Mouse (Mus musculus): ENCODE data around the gene Dync2li1. TPM values are rescaled to one million over a fixed set of nuclear protein-coding genes. Genes with fewer than 3 reads are reported as not detected.

Dync2li1 gene
- polyA plus RNA-seq, 1 experiment from 2014 or later: 59.9 TPM

- H3K36me3 ChIP-seq (ENCODE audit: insufficient read depth, low read length): no peaks in the 10 kb centered on the region
- WGBS: 80% methylated on average over 11 of the region's 11 CpGs
- H3K9me3 ChIP-seq (replicated peaks; ENCODE audit: low read length): no peaks in the 10 kb centered on the region
- peaks cover 2% of the 10 kb centered on the region; the same call in 1 of the 2 replicates for H3K4me1 ChIP-seq (replicated peaks; ENCODE audit: insufficient read depth, low read length)
- ATAC-seq (replicated peaks; ENCODE audit: low FRiP score, low read depth): no peak
- H3K9ac ChIP-seq (ENCODE audit: low read depth, low read length): no peak overlapping the region
- H3K4me2 ChIP-seq (ENCODE audit: low read length): no peak overlapping the region
- TF ChIP-seq CTCF (IDR thresholded peaks at IDR 0.05; ENCODE audit: low read depth): no peak
- no peaks in the 10 kb centered on the region for H3K27me3 ChIP-seq (ENCODE audit: insufficient read depth, low read length)
- no peak overlapping the region for H3K4me3 ChIP-seq (replicated peaks; ENCODE audit: low read depth, low read length)
- no peak overlapping the region for H3K27ac ChIP-seq
- no peak for DNase-seq (ENCODE audit: low spot score)
These were observed 51.3 kb downstream of the Dync2li1 start for GRCm38 (mm10) chr17:84677595-84677994.

- H3K27me3 ChIP-seq (ENCODE audit: insufficient read depth, low read length): no peaks in the 10 kb centered on the region
- H3K36me3 ChIP-seq (ENCODE audit: insufficient read depth, low read length): no peaks in the 10 kb centered on the region
- no peak for ATAC-seq (replicated peaks; ENCODE audit: low FRiP score, low read depth)
- peaks cover 12% of the 10 kb centered on the region; the same call in 1 of the 2 replicates for H3K4me1 ChIP-seq (replicated peaks; ENCODE audit: insufficient read depth, low read length)
- no peak for TF ChIP-seq CTCF (IDR thresholded peaks at IDR 0.05; ENCODE audit: low read depth)
- H3K27ac ChIP-seq: no peak overlapping the region
- WGBS: 89% methylated on average over 3 of the region's 3 CpGs
- no peak overlapping the region for H3K4me3 ChIP-seq (replicated peaks; ENCODE audit: low read depth, low read length)
- H3K9ac ChIP-seq (ENCODE audit: low read depth, low read length): no peak overlapping the region
- no peaks in the 10 kb centered on the region for H3K9me3 ChIP-seq (replicated peaks; ENCODE audit: low read length)
- no peak for DNase-seq (ENCODE audit: low spot score)
- no peak overlapping the region for H3K4me2 ChIP-seq (ENCODE audit: low read length)
These were observed 55.4 kb downstream of the Dync2li1 start for GRCm38 (mm10) chr17:84681670-84682069.

DNA sequence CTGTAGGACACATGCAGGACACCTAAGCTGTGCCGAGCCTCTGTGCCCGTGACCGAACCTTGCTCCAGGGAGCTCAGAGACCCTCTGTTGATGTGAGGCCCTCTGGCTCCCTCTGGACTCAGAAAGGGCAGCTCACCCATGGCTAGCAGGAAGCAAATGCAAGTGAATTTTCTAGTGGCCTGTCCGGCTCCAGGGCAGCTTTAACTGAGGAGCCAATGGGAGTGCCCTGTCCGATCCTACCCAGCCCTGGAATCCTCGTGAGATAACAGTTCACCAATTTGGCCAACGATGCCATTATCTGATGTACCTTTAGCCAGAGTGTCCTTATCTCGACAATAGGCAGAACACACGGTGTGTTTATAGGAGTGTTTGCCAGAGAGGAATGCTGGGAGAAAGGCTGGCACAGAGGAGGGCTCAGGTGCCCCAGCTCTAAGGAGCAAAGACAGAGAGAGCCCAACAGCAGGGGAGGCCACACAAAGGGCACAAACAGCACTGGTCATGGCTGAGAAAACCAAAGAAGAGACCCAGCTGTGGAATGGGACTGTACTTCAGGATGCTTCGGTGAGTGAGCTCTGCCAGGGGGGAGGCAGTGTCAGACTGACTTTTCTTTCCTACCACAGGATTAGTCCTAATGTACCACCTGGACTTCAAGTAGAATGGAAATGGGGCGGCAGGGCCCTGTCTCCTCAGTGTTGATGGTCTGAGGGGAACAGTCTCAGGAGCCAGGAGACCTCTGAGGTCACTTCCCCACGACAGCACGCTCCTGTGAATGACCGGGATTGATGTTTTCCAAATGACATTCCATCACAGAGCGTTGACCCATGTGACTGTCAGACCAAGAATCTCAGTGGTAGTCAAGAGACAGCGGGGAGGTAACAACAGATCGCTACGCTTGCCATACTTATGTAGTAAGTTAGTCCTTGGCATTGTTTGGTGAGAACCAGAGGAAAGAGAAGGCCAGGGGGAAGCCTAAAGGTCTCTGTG, 56.7 kb downstream of the Dync2li1 start, which contains the start of gene Abcg5:
TSS of gene Abcg5 (minus strand) at position 278 of the 984 bp plus-strand sequence.
- H3K4me3 ChIP-seq (replicated peaks; ENCODE audit: low read depth, low read length): no peak within 1 kb of the TSS
- no peak within 1 kb of the TSS for H3K27ac ChIP-seq
- no peaks in the 10 kb centered on the region for H3K9me3 ChIP-seq (replicated peaks; ENCODE audit: low read length)
- H3K36me3 ChIP-seq (ENCODE audit: insufficient read depth, low read length): no peaks in the 10 kb centered on the region
- ATAC-seq (replicated peaks; ENCODE audit: low FRiP score, low read depth) (no peak; the same call in 1 of the 2 replicates), DNase-seq (ENCODE audit: low spot score) (no peak)
- H3K27me3 ChIP-seq (ENCODE audit: insufficient read depth, low read length): no peaks in the 10 kb centered on the region
- TF ChIP-seq CTCF (IDR thresholded peaks at IDR 0.05; ENCODE audit: low read depth): peak; percentile 20; the same call in 1 of the 2 replicates
- H3K4me2 ChIP-seq (ENCODE audit: low read length): no peak within 1 kb of the TSS
- 64% methylated on average over 18 of the region's 18 CpGs for WGBS
- H3K9ac ChIP-seq (ENCODE audit: low read depth, low read length): no peak within 1 kb of the TSS
- peaks cover 12% of the 10 kb centered on the region; the same call in 1 of the 2 replicates for H3K4me1 ChIP-seq (replicated peaks; ENCODE audit: insufficient read depth, low read length)

DNA sequence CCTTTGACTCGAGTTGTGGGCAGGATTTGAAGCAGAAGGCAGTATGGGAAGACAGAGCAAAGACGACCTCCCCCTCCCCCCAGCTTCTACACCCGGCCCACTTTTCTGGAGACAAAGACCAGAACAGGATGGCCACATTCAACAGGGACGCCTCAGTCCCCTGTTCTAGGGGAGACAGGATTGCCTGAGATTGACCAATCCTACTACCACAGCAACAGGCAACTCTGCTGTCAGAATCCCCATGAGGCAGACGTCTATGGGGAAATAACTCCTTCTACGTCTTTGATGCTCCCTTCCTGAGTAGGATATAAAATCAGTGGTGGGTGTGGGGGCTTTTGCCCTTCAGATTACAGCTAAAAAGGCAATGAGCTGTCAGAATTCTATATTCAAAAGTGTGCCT, 58.0 kb downstream of the Dync2li1 start:
- H3K4me3 ChIP-seq (replicated peaks; ENCODE audit: low read depth, low read length): no peak overlapping the region
- H3K9me3 ChIP-seq (replicated peaks; ENCODE audit: low read length): no peaks in the 10 kb centered on the region
- no peak overlapping the region for H3K9ac ChIP-seq (ENCODE audit: low read depth, low read length)
- H3K4me1 ChIP-seq (replicated peaks; ENCODE audit: insufficient read depth, low read length): peaks cover 12% of the 10 kb centered on the region; the same call in 1 of the 2 replicates
- ATAC-seq (replicated peaks; ENCODE audit: low FRiP score, low read depth): no peak
- no peaks in the 10 kb centered on the region for H3K27me3 ChIP-seq (ENCODE audit: insufficient read depth, low read length)
- WGBS: 31% methylated on average over 6 of the region's 6 CpGs
- no peaks in the 10 kb centered on the region for H3K36me3 ChIP-seq (ENCODE audit: insufficient read depth, low read length)
- no peak for TF ChIP-seq CTCF (IDR thresholded peaks at IDR 0.05; ENCODE audit: low read depth)
- H3K4me2 ChIP-seq (ENCODE audit: low read length): no peak overlapping the region
- H3K27ac ChIP-seq: no peak overlapping the region
- DNase-seq (ENCODE audit: low spot score): no peak

GRCm38 (mm10) chr17:84685286-84685685, 59.0 kb downstream of the Dync2li1 start:
- 62% methylated on average over 4 of the region's 4 CpGs for WGBS
- Histone ChIP-seq H3K4me3 (replicated peaks; ENCODE audit: low read depth, low read length) (no peak overlapping the region), H3K27me3 (ENCODE audit: insufficient read depth, low read length) (no peaks in the 10 kb centered on the region), H3K36me3 (ENCODE audit: insufficient read depth, low read length) (no peaks in the 10 kb centered on the region), H3K4me1 (replicated peaks; ENCODE audit: insufficient read depth, low read length) (peaks cover 12% of the 10 kb centered on the region; the same call in 1 of the 2 replicates), H3K27ac (no peak overlapping the region), H3K9me3 (replicated peaks; ENCODE audit: low read length) (no peaks in the 10 kb centered on the region), H3K4me2 (ENCODE audit: low read length) (no peak overlapping the region), H3K9ac (ENCODE audit: low read depth, low read length) (no peak overlapping the region)
- TF ChIP-seq CTCF (IDR thresholded peaks at IDR 0.05; ENCODE audit: low read depth): no peak
- peak; percentile 40 for DNase-seq (ENCODE audit: low spot score)
- ATAC-seq (replicated peaks; ENCODE audit: low FRiP score, low read depth): no peak

DNA sequence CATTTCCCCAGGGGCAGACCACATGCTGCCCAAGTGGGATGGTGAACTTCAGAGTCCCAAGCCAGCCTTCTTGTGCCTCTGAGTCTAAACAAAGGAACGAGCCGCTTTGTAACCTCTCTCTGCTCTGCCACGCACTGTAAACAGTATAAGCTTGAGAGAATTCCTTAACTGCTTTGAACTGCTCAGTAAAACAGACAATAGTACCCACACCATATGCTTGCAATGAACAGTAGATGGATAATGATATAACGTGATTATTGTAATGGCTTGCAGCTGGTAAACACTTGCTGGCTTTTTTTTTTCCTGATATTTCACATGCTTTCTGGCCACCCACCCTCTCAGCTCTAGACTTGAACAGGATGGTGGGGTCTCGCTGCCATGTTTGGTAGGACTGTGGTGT, 61.7 kb downstream of the Dync2li1 start:
- Histone ChIP-seq H3K9me3 (replicated peaks; ENCODE audit: low read length) (no peaks in the 10 kb centered on the region), H3K9ac (ENCODE audit: low read depth, low read length) (no peak overlapping the region), H3K36me3 (ENCODE audit: insufficient read depth, low read length) (no peaks in the 10 kb centered on the region), H3K4me1 (replicated peaks; ENCODE audit: insufficient read depth, low read length) (peaks cover 12% of the 10 kb centered on the region; the same call in 1 of the 2 replicates), H3K27ac (no peak overlapping the region), H3K27me3 (ENCODE audit: insufficient read depth, low read length) (no peaks in the 10 kb centered on the region), H3K4me3 (replicated peaks; ENCODE audit: low read depth, low read length) (no peak overlapping the region), H3K4me2 (ENCODE audit: low read length) (no peak overlapping the region)
- no peak for TF ChIP-seq CTCF (IDR thresholded peaks at IDR 0.05; ENCODE audit: low read depth)
- no peak for ATAC-seq (replicated peaks; ENCODE audit: low FRiP score, low read depth)
- no peak for DNase-seq (ENCODE audit: low spot score)
- WGBS: 74% methylated on average over 5 of the region's 5 CpGs
